Mouse (Mus musculus): ENCODE measurements around the gene Spata2. TPM values are rescaled to one million over a fixed set of nuclear protein-coding genes. Genes with fewer than 3 reads are reported as not detected.

The Spata2 gene
- polyA plus RNA-seq, 1 experiment: 41.8 TPM

GRCm38 (mm10) chr2:167485501-167486377 lies 6.9 kb downstream of the Spata2 start:
- no peak for DNase-seq (ENCODE audit: low read depth, low spot score)
- WGBS: 31% methylated on average over 7 of the region's 7 CpGs

GRCm38 (mm10) chr2:167484932-167485331 lies 7.8 kb downstream of the Spata2 start:
- DNase-seq (ENCODE audit: low read depth, low spot score): no peak
- 61% methylated on average over 11 of the region's 11 CpGs for WGBS

GRCm38 (mm10) chr2:167483827-167484410 lies 8.8 kb downstream of the Spata2 start:
- 95% methylated on average over 24 of the region's 24 CpGs for WGBS

GRCm38 (mm10) chr2:167483081-167483826 lies 9.4 kb downstream of the Spata2 start:
- DNase-seq (ENCODE audit: low read depth, low spot score): no peak
- 91% methylated on average over 27 of the region's 27 CpGs for WGBS

More at GRCm38 (mm10) chr2:167483827-167484410, 8.8 kb downstream of the Spata2 start:
- no peak for DNase-seq (ENCODE audit: low read depth, low spot score)

- 81% methylated on average over 4 of the region's 4 CpGs for WGBS
- DNase-seq (ENCODE audit: low read depth, low spot score): no peak
Observed at GRCm38 (mm10) chr2:167482681-167483080, 10.0 kb downstream of the Spata2 start.

- 39% methylated on average over 1 of the region's 1 CpGs for WGBS
- no peak for DNase-seq (ENCODE audit: low read depth, low spot score)
Observed at GRCm38 (mm10) chr2:167479501-167479900, 13.2 kb downstream of the Spata2 start.

GRCm38 (mm10) chr2:167478128-167478527 lies 14.6 kb downstream of the Spata2 start:
- no peak for DNase-seq (ENCODE audit: low read depth, low spot score)

GRCm38 (mm10) chr2:167476762-167477161 lies 15.9 kb downstream of the Spata2 start:
- WGBS: 65% methylated on average over 4 of the region's 4 CpGs
- DNase-seq (ENCODE audit: low read depth, low spot score): no peak

More at GRCm38 (mm10) chr2:167478128-167478527, 14.6 kb downstream of the Spata2 start:
- WGBS: 43% methylated on average over 2 of the region's 2 CpGs

GRCm38 (mm10) chr2:167476200-167476688 lies 16.4 kb downstream of the Spata2 start:
- 43% methylated on average over 7 of the region's 7 CpGs for WGBS
- DNase-seq (ENCODE audit: low read depth, low spot score): no peak

- WGBS: 79% methylated on average over 5 of the region's 5 CpGs
- DNase-seq (ENCODE audit: low read depth, low spot score): no peak
Observed at GRCm38 (mm10) chr2:167475596-167475995, 17.1 kb downstream of the Spata2 start.

- no peak for DNase-seq (ENCODE audit: low read depth, low spot score)
- WGBS: 85% methylated on average over 6 of the region's 6 CpGs
Observed at GRCm38 (mm10) chr2:167474218-167474617, 18.5 kb downstream of the Spata2 start.

GRCm38 (mm10) chr2:167471585-167471984 lies 21.1 kb downstream of the Spata2 start:
- no peak for DNase-seq (ENCODE audit: low read depth, low spot score)
- 21% methylated on average over 6 of the region's 6 CpGs for WGBS

- 47% methylated on average over 3 of the region's 3 CpGs for WGBS
- DNase-seq (ENCODE audit: low read depth, low spot score): no peak
Observed at GRCm38 (mm10) chr2:167470611-167471010, 22.1 kb downstream of the Spata2 start.

GRCm38 (mm10) chr2:167468444-167468843 lies 24.2 kb downstream of the Spata2 start:
- DNase-seq (ENCODE audit: low read depth, low spot score): no peak
- 90% methylated on average over 6 of the region's 6 CpGs for WGBS

GRCm38 (mm10) chr2:167467214-167467613 lies 25.5 kb downstream of the Spata2 start:
- no peak for DNase-seq (ENCODE audit: low read depth, low spot score)
- 75% methylated on average over 5 of the region's 5 CpGs for WGBS

- DNase-seq (ENCODE audit: low read depth, low spot score): no peak
- 90% methylated on average over 3 of the region's 3 CpGs for WGBS
Observed at GRCm38 (mm10) chr2:167465951-167466350, 26.7 kb downstream of the Spata2 start.

- peak; percentile 54 for DNase-seq (ENCODE audit: low read depth, low spot score)
- 36% methylated on average over 5 of the region's 5 CpGs for WGBS
Observed at GRCm38 (mm10) chr2:167463802-167464201, 28.9 kb downstream of the Spata2 start.

- WGBS: 45% methylated on average over 6 of the region's 6 CpGs
- peak; percentile 55 for DNase-seq (ENCODE audit: low read depth, low spot score)
Observed at GRCm38 (mm10) chr2:167462954-167463353, 29.7 kb downstream of the Spata2 start.

GRCm38 (mm10) chr2:167459071-167459865 lies 33.4 kb downstream of the Spata2 start:
- 95% methylated on average over 6 of the region's 6 CpGs for WGBS
- DNase-seq (ENCODE audit: low read depth, low spot score): no peak

All from large intestine, adult 2 months (tissue).